8 mouse cellular contexts compared by ENCODE assay signal in genomic region chr4:58082588-58082987, GRCm38 (mm10).
DNase-seq lines count a peak whose midpoint lies in the region; ATAC-seq lines count a peak whose summit lies in the region.

No protein-coding gene starts in this region.

- no peak overlapping the region for H3K27ac ChIP-seq in embryonic facial prominence, embryonic 10.5 days (replicated peaks)

- intact Hi-C loops in heart, postnatal 10 days (cut with DNase I) = loop anchor here (5.0 kb wide), 1 partner anchor 710 kb away; no protein-coding TSS in a partner anchor

- H3K36me3 ChIP-seq in embryonic facial prominence, embryonic 10.5 days (replicated peaks) = no peaks in the 10 kb centered on the region

- no peaks in the 10 kb centered on the region for H3K27me3 ChIP-seq in embryonic facial prominence, embryonic 10.5 days (replicated peaks; ENCODE audit: low read depth, poor library complexity, severe bottlenecking)

- H3K4me3 ChIP-seq in embryonic facial prominence, embryonic 10.5 days = no peak overlapping the region

- peak; percentile 92 for ATAC-seq in megakaryocyte-erythroid progenitor cell, adult 5-6 weeks (replicated peaks; ENCODE audit: low FRiP score, low TSS enrichment, poor library complexity, severe bottlenecking)

- no peaks in the 10 kb centered on the region for H3K9me3 ChIP-seq in embryonic facial prominence, embryonic 10.5 days

- H3K4me1 ChIP-seq in embryonic facial prominence, embryonic 10.5 days = no peaks in the 10 kb centered on the region

- 11% methylated on average over 5 of the region's 5 CpGs for WGBS in embryonic facial prominence, embryonic 10.5 days

- peak; percentile 78 for DNase-seq in ES-CJ7 (ENCODE audit: low read depth, low spot score)
- DNase-seq in adrenal gland, postnatal 25 days = peak; percentile 76
- DNase-seq in embryonic facial prominence, embryonic 10.5 days (ENCODE audit: low spot score) = peak; percentile 74
- peak; percentile 69 to 80 for DNase-seq in heart, postnatal 10 days
- DNase-seq in layer of hippocampus, postnatal 14 days (ENCODE audit: low spot score in 2 of 2) = peak; percentile 61 to 66
- peak; percentile 23 to 44 for DNase-seq in right cerebral cortex, postnatal 36 days (ENCODE audit: low spot score in 2 of 2)
- DNase-seq in MN1 (ENCODE audit: low spot score) = no peak
